8 mouse cellular contexts compared by ENCODE assay signal in the genomic region with DNA sequence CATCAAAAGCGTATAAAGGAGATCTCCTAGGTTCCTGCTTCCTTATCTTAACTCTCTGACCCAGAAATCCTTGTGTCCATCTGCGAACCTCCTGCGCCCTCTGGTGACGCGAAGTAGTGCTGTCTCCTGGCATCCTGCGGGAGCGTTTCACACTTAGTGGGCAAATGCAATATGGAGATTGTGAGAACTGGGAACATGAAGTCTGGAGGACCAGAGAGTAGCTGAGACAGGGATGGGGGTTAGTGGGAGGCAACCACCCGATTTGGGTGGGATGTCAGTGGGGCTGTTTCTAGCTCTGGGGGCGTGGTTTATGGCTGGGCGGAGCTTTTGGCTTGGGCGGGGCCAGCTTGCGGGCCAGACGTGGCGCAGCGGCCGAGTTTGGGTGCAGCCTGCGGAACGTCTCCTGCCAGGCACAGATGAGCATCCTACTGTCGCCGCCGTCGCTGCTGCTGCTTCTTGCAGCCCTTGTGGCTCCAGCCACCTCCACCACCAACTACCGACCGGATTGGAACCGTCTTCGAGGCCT. TPM values are rescaled to one million over a fixed set of nuclear protein-coding genes. Genes with fewer than 3 reads are reported as not detected.
DNase-seq lines count a peak whose midpoint lies in the region; ATAC-seq lines count a peak whose summit lies in the region.

A gene (plus strand): TSS at position 156 of the 526 bp plus-strand sequence.

- no peaks in the 10 kb centered on the region for H3K9me3 ChIP-seq in hindbrain, embryonic 11.5 days (ENCODE audit: control insufficient read depth, low read length)

- under 1% methylated on average over 26 of the region's 26 CpGs for WGBS in hindbrain, embryonic 11.5 days

- peak within 1 kb of the TSS; percentile 76 for H3K4me2 ChIP-seq in hindbrain, embryonic 11.5 days (replicated peaks; ENCODE audit: low read depth, low read length)

- peak within 1 kb of the TSS; percentile 45 for H3K4me3 ChIP-seq in hindbrain, embryonic 11.5 days (ENCODE audit: low read depth, low read length)

- peak; percentile 93 for DNase-seq in MN1 (ENCODE audit: low spot score)
- peak; percentile 97 for DNase-seq in cerebellum, adult 9-10 months
- peak; percentile 86 to 93 for DNase-seq in frontal cortex, adult 2 months (ENCODE audit: extremely low spot score in 1 of 2, low spot score in 1 of 2)
- peak; percentile 88 for DNase-seq in hindbrain, embryonic 11.5 days (ENCODE audit: low spot score)
- DNase-seq in layer of hippocampus, postnatal 10 days (ENCODE audit: low spot score in 2 of 2) = peak; percentile 93 to 94
- peak; percentile 93 for DNase-seq in lung, postnatal 10 days
- DNase-seq in ovary, postnatal 36 days (ENCODE audit: low spot score) = peak; percentile 85
- peak; percentile 84 for DNase-seq in thymus, postnatal 25 days

- ATAC-seq in hindbrain, embryonic 11.5 days (ENCODE audit: low FRiP score) = peak; percentile 78

- H3K36me3 ChIP-seq in hindbrain, embryonic 11.5 days (ENCODE audit: control insufficient read depth, insufficient read depth, low read length) = no peaks in the 10 kb centered on the region

- 0 out of 2 replicates have a peak, but pooled peaks cover 2% of the 10 kb centered on the region for H3K4me1 ChIP-seq in hindbrain, embryonic 11.5 days (replicated peaks; ENCODE audit: control insufficient read depth, insufficient read depth, low read length)

- H3K9ac ChIP-seq in hindbrain, embryonic 11.5 days (ENCODE audit: low read depth, low read length) = peak within 1 kb of the TSS; percentile 47; the same call in 1 of the 2 replicates

- no peak within 1 kb of the TSS for H3K27ac ChIP-seq in hindbrain, embryonic 11.5 days (ENCODE audit: low read depth, low read length)

- peaks cover 20% of the 10 kb centered on the region for H3K27me3 ChIP-seq in hindbrain, embryonic 11.5 days (ENCODE audit: control insufficient read depth, insufficient read depth, low read length)

RNA-seq across cellular contexts. Expression of the gene that starts here (rescaled TPM):
- 344 and 400 TPM in 2 replicates for polyA plus RNA-seq in frontal cortex, adult 2 months (2012; rRNA removed)
- polyA plus RNA-seq in hindbrain, embryonic 11.5 days (2014; fragmentation: Nextera tagmentation; extraction: Ambion mirVana) = 66.5 and 67.4 TPM in 2 replicates
- 100 to 1,000 TPM; 250 to 255 TPM for total RNA-seq in layer of hippocampus, postnatal 10 days (2021)
